Mouse (Mus musculus) stomach, postnatal 0 days (tissue): ENCODE measurements around the gene Gm21190.
"Not testable (repeated sequence)": the region's sequence is repeated elsewhere in the genome, so short reads cannot be mapped to it uniquely, and the experiment has no call there.

ENCODE experiments used
- CTCF ChIP-seq: IDR thresholded peaks from 2 replicates; pipeline ENCODE4 v1.5.1; 2016; ENCODE audit warnings: antibody characterized with exemption, low read depth, mild to moderate bottlenecking, moderate library complexity
- EP300 ChIP-seq: optimal IDR thresholded peaks from 2 replicates; pipeline ENCODE3; 2016; ENCODE audit warnings: antibody characterized with exemption

DNA sequence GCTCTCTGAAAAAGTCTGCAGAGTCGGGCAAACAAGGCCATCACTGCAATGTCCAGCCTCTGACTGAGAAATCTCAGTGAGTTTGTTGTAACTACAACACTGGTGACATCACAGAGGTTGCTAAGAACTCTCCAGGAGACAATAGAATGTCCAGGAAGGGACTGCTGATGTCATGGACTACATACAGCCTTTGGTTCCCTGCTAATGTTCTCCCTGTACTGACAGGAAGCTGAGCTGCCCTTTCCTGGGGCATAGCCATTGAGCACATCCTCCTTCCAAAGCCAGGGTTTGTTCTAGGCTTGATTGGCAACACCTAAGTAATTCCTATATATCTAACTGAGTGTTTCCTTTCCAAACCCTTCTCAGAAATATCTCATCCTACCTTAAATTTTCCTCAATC, 52.6 kb downstream of the Gm21190 start, which contains the start of gene Gm21149:
- TF ChIP-seq CTCF, EP300: not testable (repeated sequence)
